Mouse (Mus musculus) forebrain, embryonic 14.5 days (tissue): ENCODE data around the gene Kif6. TPM values are rescaled to one million over a fixed set of nuclear protein-coding genes. Genes with fewer than 3 reads are reported as not detected.
A peak's percentile ranks its signal among the peaks of the same experiment; 100 is the strongest.

Experiments
- ATAC-seq: fragments of 200-750 bp; cut with Nextera tagmentation; 2 replicates; pipeline ENCODE4 v1.8.0; 2017; ENCODE audit warnings: mild to moderate bottlenecking, moderate library complexity
- DNase-seq: peaks from one replicate; pipeline ENCODE4 v3.0.0-alpha.2; 2015; ENCODE audit warnings: low spot score
- H3K27ac ChIP-seq: fragments of 300-500 bp; sonication (generic); 2 replicates; pipeline ENCODE4 v1.5.1; 2014; ENCODE audit warnings: low read depth, mild to moderate bottlenecking, control low read depth, low read length, moderate library complexity
- H3K27me3 ChIP-seq: fragments of 300-500 bp; sonication (generic); replicated peaks from 2 replicates; pipeline ENCODE4 v1.6.1; 2014; ENCODE audit warnings: low read length, control low read depth, mixed read lengths; ENCODE audit not compliant: control insufficient read depth, insufficient read depth
- H3K36me3 ChIP-seq: fragments of 300-500 bp; sonication (generic); 2 replicates; pipeline ENCODE4 v1.6.1; 2014; ENCODE audit warnings: low read length, control low read depth; ENCODE audit not compliant: control insufficient read depth, insufficient read depth
- H3K4me1 ChIP-seq: fragments of 300-500 bp; sonication (generic); 2 replicates; pipeline ENCODE4 v1.6.1; 2014; ENCODE audit warnings: antibody characterized with exemption, low read length, control low read depth; ENCODE audit not compliant: control insufficient read depth, insufficient read depth
- H3K4me2 ChIP-seq: fragments of 300-500 bp; sonication (generic); 2 replicates; pipeline ENCODE4 v1.6.1; 2014; ENCODE audit warnings: mild to moderate bottlenecking, control low read depth, low read length
- H3K4me3 ChIP-seq: fragments of 300-500 bp; sonication (generic); 2 replicates; pipeline ENCODE4 v1.5.1; 2014; ENCODE audit warnings: low read depth, low read length, control low read depth
- H3K9ac ChIP-seq: fragments of 300-500 bp; sonication (generic); 2 replicates; pipeline ENCODE4 v1.6.1; 2014; ENCODE audit warnings: mild to moderate bottlenecking, low read length, control low read depth, moderate library complexity
- H3K9me3 ChIP-seq: fragments of 300-500 bp; sonication (generic); replicated peaks from 2 replicates; pipeline ENCODE4 v1.6.1; 2016; ENCODE audit warnings: low read length, control low read depth, mixed read lengths; ENCODE audit not compliant: control insufficient read depth
- WGBS: fragments of 180-500 bp; shearing (Covaris S2); extraction: QIAGEN DNeasy Blood & Tissue Kit; methylation state at CpG from one replicate; pipeline ENCODE4 v1.1.7; 2014; 5-methylcytosine and 5-hydroxymethylcytosine counted together
- polyA plus RNA-seq: library from polyadenylated mRNA; unstranded; fragments of >200 nt; fragmentation: Nextera tagmentation; extraction: Ambion mirVana; gene quantifications from 2 replicates; pipeline ENCODE4 v1.2.1, GENCODE M21; 2014

Gene Kif6
- 1.2 and 2.7 TPM in 2 replicates for polyA plus RNA-seq

DNA sequence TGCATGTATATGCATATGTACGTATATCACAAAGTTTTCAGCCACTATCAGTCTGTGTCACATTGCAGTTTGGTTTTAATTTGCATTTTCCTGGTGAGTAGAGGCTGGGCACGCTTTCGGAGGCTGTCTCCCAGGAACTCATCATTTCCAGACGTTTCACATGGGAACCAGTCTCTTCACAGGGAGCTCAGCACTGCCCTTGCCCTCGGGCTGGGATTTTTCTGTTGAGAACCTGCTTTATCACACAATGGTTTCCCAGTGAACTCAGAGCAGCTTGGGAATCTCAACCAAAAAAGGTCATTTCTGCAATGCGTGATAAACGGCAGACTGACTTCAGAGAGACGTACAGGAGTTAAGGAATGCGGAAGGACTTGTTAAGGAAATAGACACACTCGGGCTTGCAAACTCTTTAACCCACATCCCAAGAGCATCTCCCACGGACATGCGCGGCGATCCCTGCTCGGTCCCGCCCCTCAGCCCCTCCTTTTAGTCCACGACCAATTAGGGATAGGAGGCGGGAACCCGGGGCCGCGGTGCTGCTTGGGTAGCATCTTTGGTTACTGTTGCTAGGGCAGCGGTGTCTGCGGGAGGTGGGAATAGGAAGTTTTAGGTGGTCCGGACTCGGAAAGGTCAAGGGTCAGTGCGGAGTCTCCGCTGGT, at the start of gene Kif6:
TSS of gene Kif6 (plus strand) at position 560 of the 659 bp plus-strand sequence.
- 0 out of 2 replicates have a peak, but pooled peaks cover 5% of the 10 kb centered on the region for H3K4me1 ChIP-seq
- ATAC-seq (peak; percentile 99), DNase-seq (peak; percentile 90)
- H3K27ac ChIP-seq: peak within 1 kb of the TSS; percentile 44; the same call in 1 of the 2 replicates
- 2% methylated on average over 27 of the region's 27 CpGs for WGBS
- H3K9ac ChIP-seq: peak within 1 kb of the TSS; percentile 64
- H3K36me3 ChIP-seq: no peaks in the 10 kb centered on the region
- no peaks in the 10 kb centered on the region for H3K9me3 ChIP-seq
- H3K4me3 ChIP-seq: peak within 1 kb of the TSS; percentile 60
- no peaks in the 10 kb centered on the region for H3K27me3 ChIP-seq
- H3K4me2 ChIP-seq: peak within 1 kb of the TSS; percentile 95

DNA sequence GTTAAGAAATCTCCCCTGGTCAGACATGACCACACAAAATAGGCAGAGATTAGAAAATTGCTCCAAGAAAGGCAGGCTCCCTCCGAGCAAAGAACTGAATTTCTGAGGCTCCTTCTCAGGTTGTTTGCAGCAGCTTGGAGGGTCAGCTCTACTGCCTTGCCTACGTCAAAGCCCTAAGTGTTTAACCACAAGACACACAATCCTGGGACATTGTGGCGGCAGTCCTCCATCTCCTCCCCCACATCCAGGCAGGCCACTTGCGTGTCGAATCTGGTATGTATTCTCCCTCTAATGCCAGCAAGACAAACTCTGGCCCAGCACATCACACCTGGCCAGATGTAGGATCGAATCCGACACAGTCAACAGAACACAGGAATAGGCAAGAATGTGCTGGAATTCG, 46.2 kb upstream of the Kif6 start:
- ATAC-seq (no peak), DNase-seq (no peak)
- Histone ChIP-seq H3K9ac (no peak overlapping the region), H3K36me3 (no peaks in the 10 kb centered on the region), H3K4me2 (no peak overlapping the region), H3K4me3 (no peak overlapping the region), H3K9me3 (0 out of 2 replicates have a peak, but pooled peaks cover 3% of the 10 kb centered on the region), H3K4me1 (0 out of 2 replicates have a peak, but pooled peaks cover 5% of the 10 kb centered on the region), H3K27me3 (no peaks in the 10 kb centered on the region), H3K27ac (no peak overlapping the region)
- WGBS: 83% methylated on average over 8 of the region's 8 CpGs

DNA sequence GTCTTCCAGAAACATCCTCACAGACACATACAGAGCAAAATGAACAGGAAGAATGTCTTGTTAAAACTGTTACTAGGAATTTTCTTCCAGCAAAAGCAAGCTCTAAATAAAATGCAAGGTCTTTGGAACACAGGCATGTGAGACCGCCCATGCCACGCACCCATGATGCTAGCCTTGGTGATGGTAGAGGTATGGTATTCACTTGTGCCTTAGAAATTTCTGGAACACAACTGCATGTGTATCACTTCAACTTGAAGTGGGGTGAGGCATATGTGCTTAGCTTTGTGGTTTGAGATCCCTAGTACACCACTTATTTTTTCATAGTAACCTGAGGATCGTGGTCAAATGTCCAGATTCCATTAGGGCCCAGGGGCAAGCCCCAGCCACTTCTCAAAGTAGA, 37.6 kb upstream of the Kif6 start:
- Histone ChIP-seq H3K4me3 (no peak overlapping the region), H3K9me3 (no peaks in the 10 kb centered on the region), H3K4me1 (no peaks in the 10 kb centered on the region), H3K27me3 (no peaks in the 10 kb centered on the region), H3K4me2 (no peak overlapping the region), H3K27ac (no peak overlapping the region), H3K36me3 (no peaks in the 10 kb centered on the region), H3K9ac (no peak overlapping the region)
- ATAC-seq: no peak
- no peak for DNase-seq
- 94% methylated on average over 3 of the region's 3 CpGs for WGBS

GRCm38 (mm10) chr17:49582471-49582870, 32.5 kb upstream of the Kif6 start:
- no peak for DNase-seq
- H3K4me3 ChIP-seq: no peak overlapping the region
- H3K4me2 ChIP-seq: no peak overlapping the region
- no peaks in the 10 kb centered on the region for H3K27me3 ChIP-seq
- WGBS: 78% methylated on average over 11 of the region's 11 CpGs
- no peak overlapping the region for H3K9ac ChIP-seq
- H3K36me3 ChIP-seq: no peaks in the 10 kb centered on the region
- no peak overlapping the region for H3K27ac ChIP-seq
- H3K9me3 ChIP-seq: no peaks in the 10 kb centered on the region
- no peak for ATAC-seq
- H3K4me1 ChIP-seq: no peaks in the 10 kb centered on the region

GRCm38 (mm10) chr17:49590051-49590450, 24.9 kb upstream of the Kif6 start:
- 53% methylated on average over 8 of the region's 8 CpGs for WGBS
- Histone ChIP-seq H3K4me3 (no peak overlapping the region), H3K27me3 (no peaks in the 10 kb centered on the region), H3K9me3 (no peaks in the 10 kb centered on the region), H3K36me3 (no peaks in the 10 kb centered on the region), H3K9ac (no peak overlapping the region), H3K4me1 (no peaks in the 10 kb centered on the region), H3K27ac (no peak overlapping the region), H3K4me2 (no peak overlapping the region)
- DNase-seq: no peak
- no peak for ATAC-seq

DNA sequence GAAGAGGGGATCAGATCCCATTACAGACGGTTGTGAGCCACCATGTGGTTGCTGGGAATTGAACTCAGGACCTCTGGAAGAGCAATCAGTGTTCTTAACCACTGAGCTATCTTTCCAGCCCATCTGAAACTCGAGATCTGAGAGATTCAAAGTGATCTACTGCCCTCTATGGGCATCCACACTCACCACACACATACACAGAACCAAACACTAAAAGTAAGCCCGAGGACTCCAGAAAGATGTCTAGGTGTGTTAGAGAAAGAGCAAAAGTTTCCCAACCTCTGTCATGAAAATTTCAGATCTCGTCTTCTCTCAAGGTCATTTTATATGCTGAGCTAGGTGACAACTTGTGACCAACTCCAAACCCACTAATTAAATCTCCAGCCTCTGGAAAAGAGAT, 9.5 kb upstream of the Kif6 start:
- H3K4me2 ChIP-seq: no peak overlapping the region
- no peak overlapping the region for H3K4me3 ChIP-seq
- ATAC-seq (no peak), DNase-seq (no peak)
- H3K27ac ChIP-seq: no peak overlapping the region
- H3K9me3 ChIP-seq: no peaks in the 10 kb centered on the region
- H3K27me3 ChIP-seq: no peaks in the 10 kb centered on the region
- H3K36me3 ChIP-seq: no peaks in the 10 kb centered on the region
- no peak overlapping the region for H3K9ac ChIP-seq
- 79% methylated on average over 4 of the region's 4 CpGs for WGBS
- H3K4me1 ChIP-seq: no peaks in the 10 kb centered on the region; the same call in 1 of the 2 replicates

GRCm38 (mm10) chr17:49607351-49608027, 7.4 kb upstream of the Kif6 start:
- ATAC-seq (no peak), DNase-seq (peak; percentile 30)
- Histone ChIP-seq H3K4me1 (no peaks in the 10 kb centered on the region; the same call in 1 of the 2 replicates), H3K4me3 (no peak overlapping the region), H3K9ac (no peak overlapping the region), H3K36me3 (no peaks in the 10 kb centered on the region), H3K9me3 (no peaks in the 10 kb centered on the region), H3K4me2 (no peak overlapping the region), H3K27ac (no peak overlapping the region), H3K27me3 (no peaks in the 10 kb centered on the region)
- WGBS: 15% methylated on average over 7 of the region's 7 CpGs

- Histone ChIP-seq H3K4me2 (no peak overlapping the region), H3K27me3 (no peaks in the 10 kb centered on the region), H3K36me3 (no peaks in the 10 kb centered on the region), H3K4me3 (no peak overlapping the region), H3K27ac (no peak overlapping the region), H3K9ac (no peak overlapping the region), H3K9me3 (no peaks in the 10 kb centered on the region), H3K4me1 (peaks cover under 1% of the 10 kb centered on the region; the same call in 1 of the 2 replicates)
- DNase-seq: no peak
- ATAC-seq: no peak
- 75% methylated on average over 8 of the region's 8 CpGs for WGBS
These were observed 4.6 kb upstream of the Kif6 start for GRCm38 (mm10) chr17:49610296-49610695.

DNA sequence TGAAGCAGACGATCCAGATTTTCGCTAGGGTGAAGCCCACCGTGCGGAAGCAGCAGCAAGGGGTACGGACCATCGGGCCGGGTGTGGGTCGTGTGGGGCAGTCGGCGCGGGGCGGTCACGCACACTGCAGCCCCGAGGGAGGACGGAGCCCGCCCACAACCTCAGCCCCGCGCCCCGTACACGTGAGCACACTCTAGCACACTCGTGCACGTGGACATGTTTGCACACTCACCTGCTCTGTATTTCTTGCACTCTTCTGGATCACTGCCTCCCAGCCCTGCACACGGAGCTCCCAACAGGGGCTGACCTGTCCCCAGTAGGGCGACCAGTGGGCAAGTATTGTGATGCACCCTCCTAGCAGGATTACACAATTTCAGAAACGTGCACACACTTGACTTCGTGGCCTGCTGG, 310 bp downstream of the Kif6 start:
- under 1% methylated on average over 25 of the region's 26 CpGs for WGBS
- DNase-seq: no peak
- Histone ChIP-seq H3K4me3 (peak overlapping the region; percentile 60), H3K4me2 (peak overlapping the region; percentile 95), H3K4me1 (0 out of 2 replicates have a peak, but pooled peaks cover 5% of the 10 kb centered on the region), H3K9ac (peak overlapping the region; percentile 64), H3K36me3 (no peaks in the 10 kb centered on the region), H3K27ac (no peak overlapping the region), H3K9me3 (no peaks in the 10 kb centered on the region), H3K27me3 (no peaks in the 10 kb centered on the region)
- peak; percentile 82 for ATAC-seq
